Mouse (Mus musculus) thymus, adult 2 months (tissue): Measurements from ENCODE around the gene Pigk.

Experiments used
- CTCF ChIP-seq: fragments of 200-500 bp; IDR thresholded peaks from 2 replicates; pipeline ENCODE4 v1.5.1; 2012; ENCODE audit warnings: mild to moderate bottlenecking, control low read depth, low read length, moderate library complexity, borderline replicate concordance; ENCODE audit not compliant: control insufficient read depth, poor library complexity, insufficient read depth; ENCODE audit errors: extremely low read depth
- POLR2A ChIP-seq: fragments of 200-500 bp; IDR thresholded peaks from 2 replicates; pipeline ENCODE4 v1.6.1; 2012; ENCODE audit warnings: mild to moderate bottlenecking, low read length, control low read depth, moderate library complexity; ENCODE audit not compliant: control insufficient read depth, poor library complexity, insufficient read depth; ENCODE audit errors: extremely low read depth

DNA sequence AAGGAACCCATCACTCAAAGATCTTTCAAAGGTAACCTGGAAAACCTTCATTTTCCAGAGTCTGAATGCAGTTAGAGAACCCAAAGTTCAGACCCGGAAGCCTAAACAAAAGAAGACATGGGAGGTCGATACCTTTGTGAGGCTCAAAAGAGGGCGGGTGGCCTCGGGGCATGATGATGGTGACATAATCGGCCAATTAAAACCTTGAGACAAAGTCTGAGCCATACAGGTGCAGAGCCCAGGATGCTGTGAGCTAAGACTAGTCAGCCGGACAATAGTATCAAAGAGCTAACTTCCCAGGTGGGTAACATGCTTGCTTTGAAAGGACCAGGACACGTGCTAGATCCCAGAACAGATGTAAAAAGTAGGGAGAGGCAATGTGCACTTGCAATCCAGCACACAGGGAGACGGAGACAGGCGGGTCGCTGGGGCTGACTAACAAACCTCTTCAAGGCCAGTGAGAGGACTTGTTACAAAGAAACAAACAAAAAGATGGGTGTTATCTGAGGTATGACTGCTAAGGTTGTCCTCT, 215.4 kb downstream of the Pigk start:
- no peak for TF ChIP-seq POLR2A
- TF ChIP-seq CTCF: no peak
